Mouse (Mus musculus) midbrain, postnatal 0 days (tissue): ENCODE results near the gene Cacna2d1. TPM values are rescaled to one million over a fixed set of nuclear protein-coding genes. Genes with fewer than 3 reads are reported as not detected.

Experiments
- ATAC-seq: fragments of 200-750 bp; cut with Nextera tagmentation; 2 replicates; pipeline ENCODE4 v1.8.0; 2017; ENCODE audit warnings: moderate number of reproducible peaks, mild to moderate bottlenecking, moderate TSS enrichment, moderate library complexity; ENCODE audit not compliant: low FRiP score
- DNase-seq: peaks from one replicate; pipeline ENCODE4 v3.0.0-alpha.2; 2015; ENCODE audit warnings: low spot score
- H3K27ac ChIP-seq: fragments of 300-500 bp; sonication (generic); 2 replicates; pipeline ENCODE4 v1.5.1; 2014; ENCODE audit warnings: low read depth, mild to moderate bottlenecking, low read length, mixed read lengths
- H3K27me3 ChIP-seq: fragments of 300-500 bp; sonication (generic); 2 replicates; pipeline ENCODE4 v1.6.1; 2014; ENCODE audit warnings: low read length, control low read depth, mixed read lengths; ENCODE audit not compliant: insufficient read depth
- H3K36me3 ChIP-seq: fragments of 300-500 bp; sonication (generic); 2 replicates; pipeline ENCODE4 v1.6.1; 2014; ENCODE audit warnings: low read length, control low read depth, mixed read lengths; ENCODE audit not compliant: insufficient read depth
- H3K4me1 ChIP-seq: fragments of 300-500 bp; sonication (generic); 2 replicates; pipeline ENCODE4 v1.6.1; 2014; ENCODE audit warnings: mild to moderate bottlenecking, control low read depth, antibody characterized with exemption, low read length, mixed read lengths; ENCODE audit not compliant: insufficient read depth
- H3K4me2 ChIP-seq: fragments of 300-500 bp; sonication (generic); 2 replicates; pipeline ENCODE4 v1.6.1; 2014; ENCODE audit warnings: low read depth, mild to moderate bottlenecking, low read length, mixed read lengths; ENCODE audit not compliant: poor library complexity, severe bottlenecking
- H3K4me3 ChIP-seq: fragments of 300-500 bp; sonication (generic); 2 replicates; pipeline ENCODE4 v1.5.1; 2014; ENCODE audit warnings: low read depth, mild to moderate bottlenecking, low read length, moderate library complexity
- H3K9ac ChIP-seq: fragments of 300-500 bp; sonication (generic); replicated peaks from 2 replicates; pipeline ENCODE4 v1.6.1; 2014; ENCODE audit warnings: mild to moderate bottlenecking, low read length, moderate library complexity, mixed read lengths; ENCODE audit not compliant: poor library complexity, severe bottlenecking
- H3K9me3 ChIP-seq: fragments of 300-500 bp; sonication (generic); 2 replicates; pipeline ENCODE4 v1.6.1; 2016; ENCODE audit warnings: low read length, control low read depth
- CTCF ChIP-seq: IDR thresholded peaks from 2 replicates; pipeline ENCODE4 v1.5.1; 2016; ENCODE audit warnings: antibody characterized with exemption, mild to moderate bottlenecking
- WGBS: fragments of 180-500 bp; shearing (Covaris S2); extraction: QIAGEN DNeasy Blood & Tissue Kit; methylation state at CpG from one replicate; pipeline ENCODE4 v1.1.7; 2014; 5-methylcytosine and 5-hydroxymethylcytosine counted together
- polyA plus RNA-seq: library from polyadenylated mRNA; unstranded; fragments of >200 nt; fragmentation: Nextera tagmentation; extraction: Ambion mirVana; gene quantifications from 2 replicates; pipeline ENCODE4 v1.2.1, GENCODE M21; 2015
- total RNA-seq: library from RNA; depleted of rRNA; stranded (reverse); fragments of >200 nt; gene quantifications from 2 replicates; pipeline ENCODE4 v1.2.3, GENCODE M21; 2014

Cacna2d1 gene
- total and polyA plus RNA-seq, 2 experiments from 2014 or later = 43.3 to 77.8 TPM

DNA sequence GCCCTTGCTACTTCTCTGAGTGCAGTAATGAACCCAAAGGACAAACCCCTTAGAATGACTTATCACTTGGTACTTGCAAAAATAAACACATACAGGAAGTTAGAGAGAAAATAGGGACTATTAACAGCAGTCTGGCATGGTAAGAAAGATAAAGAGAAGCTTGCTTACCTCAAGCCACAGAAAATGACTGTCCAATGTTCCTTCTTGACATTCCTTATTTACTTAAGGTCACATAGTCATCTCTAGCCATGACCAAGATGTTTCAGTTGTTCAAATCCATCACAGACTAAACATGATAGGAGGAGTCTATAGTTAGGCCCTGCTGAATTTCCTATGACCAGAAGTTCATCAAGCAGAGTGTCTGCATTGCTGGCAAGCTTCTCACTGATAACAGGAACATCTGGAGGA lies 381.5 kb downstream of the Cacna2d1 start:
- Histone ChIP-seq H3K36me3 (no peaks in the 10 kb centered on the region), H3K4me2 (no peak overlapping the region), H3K27me3 (no peaks in the 10 kb centered on the region), H3K4me3 (no peak overlapping the region), H3K27ac (no peak overlapping the region), H3K9ac (no peak overlapping the region), H3K4me1 (no peaks in the 10 kb centered on the region), H3K9me3 (no peaks in the 10 kb centered on the region)
- ATAC-seq (no peak), DNase-seq (no peak)
- TF ChIP-seq CTCF = no peak

DNA sequence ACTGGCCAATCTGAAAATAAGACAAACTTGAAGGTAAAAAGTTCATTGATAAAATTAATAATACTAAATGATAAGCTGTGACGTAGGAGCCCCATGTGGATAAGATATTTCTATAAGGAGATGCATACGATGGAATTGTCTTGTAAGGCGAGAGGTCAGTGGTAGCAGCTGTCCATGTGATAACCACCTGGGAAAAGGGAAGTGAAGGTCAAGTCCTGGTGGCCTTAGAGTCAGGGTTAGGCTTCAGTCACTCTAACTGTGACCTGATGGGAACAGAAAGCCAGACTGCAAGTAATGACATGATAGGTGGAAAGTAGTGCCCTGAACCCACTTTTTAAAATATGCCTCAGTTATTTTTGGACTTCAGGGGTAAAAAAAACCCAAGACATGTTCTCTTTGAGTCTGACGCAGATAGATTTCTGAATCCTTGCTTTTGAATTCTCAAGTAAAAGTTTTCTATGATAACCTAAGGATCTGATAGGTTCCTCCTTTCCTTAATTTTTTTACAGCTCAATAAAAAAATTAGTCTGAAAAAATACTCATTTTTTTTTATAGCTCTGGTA lies 383.3 kb downstream of the Cacna2d1 start:
- Histone ChIP-seq H3K27me3 (no peaks in the 10 kb centered on the region), H3K4me3 (no peak overlapping the region), H3K27ac (no peak overlapping the region), H3K36me3 (no peaks in the 10 kb centered on the region), H3K4me1 (no peaks in the 10 kb centered on the region), H3K9me3 (no peaks in the 10 kb centered on the region), H3K4me2 (no peak overlapping the region), H3K9ac (no peak overlapping the region)
- TF ChIP-seq CTCF = no peak
- DNase-seq (no peak), ATAC-seq (no peak)
- WGBS = 88% methylated on average over 4 of the region's 4 CpGs

DNA sequence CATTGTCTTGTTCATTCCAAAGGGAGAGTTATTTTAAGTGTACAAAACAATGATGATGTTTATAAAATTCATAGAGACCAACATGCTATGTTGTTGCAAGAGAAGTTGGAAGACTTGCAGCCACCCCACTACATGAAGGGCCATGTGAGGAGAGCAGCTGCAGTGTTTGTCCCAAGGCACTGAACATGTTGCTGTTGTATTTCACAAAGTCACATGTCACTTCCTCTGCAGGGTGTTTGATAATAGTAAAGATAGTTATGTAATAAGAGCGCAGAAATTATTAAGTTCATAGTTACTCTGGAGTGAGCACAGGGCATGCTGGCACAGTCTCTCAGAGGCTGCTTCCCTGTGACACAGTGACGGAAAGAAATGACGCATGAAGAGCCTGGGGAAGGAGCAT lies 392.1 kb downstream of the Cacna2d1 start:
- no peaks in the 10 kb centered on the region for H3K36me3 ChIP-seq
- H3K4me1 ChIP-seq = no peaks in the 10 kb centered on the region
- H3K27ac ChIP-seq = no peak overlapping the region
- TF ChIP-seq CTCF = no peak
- DNase-seq = no peak
- no peaks in the 10 kb centered on the region for H3K27me3 ChIP-seq
- 86% methylated on average over 3 of the region's 3 CpGs for WGBS
- no peak overlapping the region for H3K4me3 ChIP-seq
- H3K4me2 ChIP-seq = no peak overlapping the region
- no peak for ATAC-seq
- H3K9ac ChIP-seq = no peak overlapping the region
- no peaks in the 10 kb centered on the region for H3K9me3 ChIP-seq

DNA sequence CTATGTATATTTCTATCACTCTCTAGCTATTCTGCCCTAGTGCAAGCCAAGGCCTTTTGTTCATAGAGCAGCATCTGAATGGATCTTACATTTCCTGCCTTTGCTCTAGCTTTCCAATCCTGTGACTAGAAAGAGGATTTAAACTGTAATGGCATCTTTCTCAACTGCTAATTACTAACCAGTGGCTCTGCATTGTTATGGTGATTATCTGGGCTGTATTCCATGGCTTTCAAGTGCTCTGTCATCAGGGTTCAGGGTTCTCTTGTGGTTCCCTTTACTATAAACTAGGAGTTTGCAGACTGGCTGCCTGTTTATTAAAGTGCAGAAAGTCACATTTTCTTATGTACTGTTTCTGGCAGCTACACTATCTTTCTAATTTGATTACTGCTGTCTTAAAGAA lies 410.9 kb downstream of the Cacna2d1 start:
- Histone ChIP-seq H3K36me3 (no peaks in the 10 kb centered on the region), H3K4me1 (no peaks in the 10 kb centered on the region), H3K4me3 (no peak overlapping the region), H3K27ac (no peak overlapping the region), H3K9me3 (no peaks in the 10 kb centered on the region), H3K27me3 (no peaks in the 10 kb centered on the region), H3K9ac (no peak overlapping the region), H3K4me2 (no peak overlapping the region)
- no peak for TF ChIP-seq CTCF
- ATAC-seq (no peak), DNase-seq (no peak)

DNA sequence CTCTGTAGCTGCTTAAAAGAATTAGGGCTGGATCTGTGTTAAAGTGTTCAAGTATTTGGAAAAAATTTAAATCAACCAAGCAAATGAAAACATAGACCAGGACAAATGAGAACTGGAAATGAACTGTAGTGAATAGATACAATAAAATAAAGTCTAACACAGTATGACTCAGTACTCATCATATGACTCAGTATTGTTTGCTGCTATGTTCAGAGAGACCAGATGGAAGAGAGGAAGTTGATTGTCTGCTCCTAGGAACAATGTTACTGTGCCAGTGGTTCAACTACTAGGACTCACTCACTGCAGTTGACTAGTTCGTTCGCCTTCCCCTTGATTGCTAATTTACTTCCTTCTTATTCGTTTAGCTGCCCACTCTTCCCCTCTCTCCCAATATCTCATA lies 421.3 kb downstream of the Cacna2d1 start:
- no peak overlapping the region for H3K9ac ChIP-seq
- ATAC-seq = no peak
- WGBS = 93% methylated on average over 3 of the region's 3 CpGs

DNA sequence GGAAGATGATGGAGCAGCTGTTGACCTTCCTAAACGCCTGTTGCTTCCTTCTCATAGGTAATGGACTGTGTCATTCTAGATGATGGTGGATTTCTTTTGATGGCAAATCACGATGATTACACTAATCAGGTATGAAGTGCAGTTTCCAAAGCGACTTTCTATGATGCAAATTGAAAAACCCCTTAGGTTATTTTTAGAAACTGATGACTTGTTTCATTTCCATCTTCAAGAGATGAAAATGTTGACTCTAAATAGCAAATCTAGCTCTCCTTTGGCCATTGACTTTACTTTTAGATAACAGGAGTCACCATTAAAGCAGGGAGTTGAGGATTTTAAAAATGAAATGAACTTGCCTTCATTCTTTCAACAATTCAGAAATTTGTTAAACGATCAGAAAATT lies 423.2 kb downstream of the Cacna2d1 start:
- H3K9ac ChIP-seq = no peak overlapping the region
- ATAC-seq (no peak), DNase-seq (no peak)
- no peaks in the 10 kb centered on the region for H3K9me3 ChIP-seq
- H3K4me3 ChIP-seq = no peak overlapping the region
- no peaks in the 10 kb centered on the region for H3K36me3 ChIP-seq
- TF ChIP-seq CTCF = no peak
- no peaks in the 10 kb centered on the region for H3K27me3 ChIP-seq
- H3K27ac ChIP-seq = no peak overlapping the region
- H3K4me2 ChIP-seq = no peak overlapping the region
- no peaks in the 10 kb centered on the region for H3K4me1 ChIP-seq
- 86% methylated on average over 4 of the region's 4 CpGs for WGBS

More for the DNA sequence above, 421.3 kb downstream of the Cacna2d1 start:
- Histone ChIP-seq H3K27ac (no peak overlapping the region), H3K36me3 (no peaks in the 10 kb centered on the region), H3K27me3 (no peaks in the 10 kb centered on the region), H3K4me2 (no peak overlapping the region), H3K4me3 (no peak overlapping the region), H3K9me3 (no peaks in the 10 kb centered on the region), H3K4me1 (no peaks in the 10 kb centered on the region)
- DNase-seq = no peak
- TF ChIP-seq CTCF = no peak
